Mouse (Mus musculus) neutrophil, adult 65 days (primary cell): ENCODE results near the gene Nfkbie. TPM values are rescaled to one million over a fixed set of nuclear protein-coding genes. Genes with fewer than 3 reads are reported as not detected.

ENCODE experiments used
- total RNA-seq: library from RNA; stranded (reverse); gene quantifications from 2 replicates; pipeline ENCODE4 v1.2.4, GENCODE M21; 2023

Nfkbie gene
- 64.3 and 78.1 TPM in 2 replicates for total RNA-seq

DNA sequence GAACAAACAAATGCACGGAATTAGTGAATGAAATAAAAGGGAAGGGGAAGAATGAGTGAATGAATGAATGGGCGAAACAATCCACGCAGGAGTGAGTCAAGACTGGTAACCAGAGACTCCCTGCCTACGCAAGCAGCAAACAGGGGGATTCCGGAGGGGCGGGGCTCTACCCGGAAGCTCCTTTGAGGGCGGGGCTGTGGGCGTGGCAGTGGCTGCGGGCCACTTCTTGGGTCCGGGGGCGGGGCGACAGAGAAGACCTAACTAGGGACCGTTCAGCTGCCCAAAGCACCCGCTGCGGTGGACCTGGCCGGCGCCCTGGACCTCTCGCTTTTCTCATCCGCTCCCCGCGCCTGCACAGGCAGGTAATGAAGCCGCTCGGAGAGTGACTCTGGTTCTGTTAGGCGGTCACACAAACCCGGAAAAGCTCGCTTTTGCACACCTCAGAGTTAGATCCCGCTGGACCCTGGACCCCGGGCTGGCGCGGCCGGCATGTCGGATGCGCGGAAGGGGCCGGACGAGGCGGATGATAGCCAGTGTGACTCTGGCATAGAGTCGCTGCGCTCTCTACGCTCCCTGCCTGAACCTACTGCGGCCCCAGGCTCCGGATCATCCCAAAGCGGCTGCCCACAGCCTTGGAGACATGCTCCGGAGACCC, at the start of gene Nfkbie:
TSS of gene Nfkbie (plus strand) at position 252 of the 655 bp plus-strand sequence.

DNA sequence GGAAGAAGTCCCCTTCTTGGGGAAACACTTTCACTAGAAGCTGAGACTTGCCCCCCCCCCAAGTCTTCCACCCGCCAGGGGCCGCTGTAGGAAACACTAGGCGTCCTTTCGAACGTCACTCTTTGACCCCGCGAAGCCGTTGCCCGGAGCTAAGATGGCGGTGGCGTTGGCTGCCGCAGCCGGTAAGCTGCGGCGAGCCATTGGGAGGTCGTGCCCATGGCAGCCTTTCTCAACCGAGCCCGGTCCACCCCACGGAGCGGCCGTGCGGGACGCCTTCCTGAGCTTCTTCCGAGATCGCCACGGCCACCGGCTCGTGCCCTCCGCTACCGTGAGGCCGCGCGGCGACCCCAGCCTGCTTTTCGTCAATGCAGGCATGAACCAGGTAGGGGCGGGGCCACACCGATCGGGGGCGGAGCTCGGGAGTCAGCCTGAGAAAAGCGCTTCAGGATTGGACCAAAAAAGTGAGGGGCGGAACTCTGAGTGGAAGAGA, 48.8 kb upstream of the Nfkbie start, which contains the start of gene Aars2:
TSS of gene Aars2 (plus strand) at position 142 of the 490 bp plus-strand sequence.

DNA sequence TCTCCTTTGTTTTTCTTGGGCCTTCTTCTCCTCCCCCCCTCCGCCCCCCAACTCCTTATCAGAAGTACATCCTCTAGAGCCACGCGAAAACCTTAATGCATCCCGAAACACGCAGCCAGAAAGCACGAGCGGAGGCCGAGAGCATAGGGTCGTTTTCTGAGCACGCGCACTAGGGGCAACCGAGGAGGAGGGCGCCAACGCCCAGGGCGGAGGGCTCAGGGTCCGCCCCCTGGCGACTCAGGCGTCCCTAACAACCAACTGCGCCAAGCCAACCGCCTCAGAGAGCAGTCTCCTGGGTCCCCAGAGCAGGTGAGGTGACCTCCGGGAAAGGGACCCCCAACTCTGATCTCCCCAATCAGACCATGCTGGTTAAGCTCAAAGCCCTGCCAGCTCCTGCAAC, 32.2 kb upstream of the Nfkbie start, which contains the start of gene Tcte1:
TSS of gene Tcte1 (plus strand) at position 172 of the 400 bp plus-strand sequence.

DNA sequence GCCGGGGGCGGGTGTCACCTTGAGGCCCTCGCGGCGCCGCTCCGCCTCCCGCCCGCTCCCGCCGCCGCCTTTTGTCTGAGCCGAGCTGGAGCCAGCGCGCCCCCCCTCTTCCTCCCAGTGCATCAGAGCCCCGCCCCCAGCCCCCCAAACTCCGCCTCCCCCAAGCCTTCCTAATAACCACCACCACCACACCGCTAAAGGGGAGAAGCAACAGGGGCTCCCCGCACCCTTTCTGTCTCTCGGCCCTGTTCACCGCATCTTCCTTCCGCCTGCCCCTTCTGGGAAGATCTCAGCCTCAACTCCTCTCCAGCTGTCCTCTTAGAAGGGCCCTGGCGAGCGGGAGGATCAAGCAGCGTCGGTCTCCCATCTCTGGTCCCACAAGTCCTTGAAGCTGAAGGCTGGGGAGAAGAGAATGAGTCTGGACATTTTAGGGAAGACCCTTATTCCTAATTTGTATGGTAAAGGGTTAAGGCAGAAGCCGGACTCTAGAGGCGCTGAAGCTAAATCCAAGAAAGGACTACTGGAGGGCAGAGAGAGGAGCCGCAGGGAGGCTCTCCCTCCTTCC, 5.8 kb upstream of the Nfkbie start, which contains the start of gene Tmem151b:
TSS of gene Tmem151b (minus strand) at position 61 of the 565 bp plus-strand sequence.

DNA sequence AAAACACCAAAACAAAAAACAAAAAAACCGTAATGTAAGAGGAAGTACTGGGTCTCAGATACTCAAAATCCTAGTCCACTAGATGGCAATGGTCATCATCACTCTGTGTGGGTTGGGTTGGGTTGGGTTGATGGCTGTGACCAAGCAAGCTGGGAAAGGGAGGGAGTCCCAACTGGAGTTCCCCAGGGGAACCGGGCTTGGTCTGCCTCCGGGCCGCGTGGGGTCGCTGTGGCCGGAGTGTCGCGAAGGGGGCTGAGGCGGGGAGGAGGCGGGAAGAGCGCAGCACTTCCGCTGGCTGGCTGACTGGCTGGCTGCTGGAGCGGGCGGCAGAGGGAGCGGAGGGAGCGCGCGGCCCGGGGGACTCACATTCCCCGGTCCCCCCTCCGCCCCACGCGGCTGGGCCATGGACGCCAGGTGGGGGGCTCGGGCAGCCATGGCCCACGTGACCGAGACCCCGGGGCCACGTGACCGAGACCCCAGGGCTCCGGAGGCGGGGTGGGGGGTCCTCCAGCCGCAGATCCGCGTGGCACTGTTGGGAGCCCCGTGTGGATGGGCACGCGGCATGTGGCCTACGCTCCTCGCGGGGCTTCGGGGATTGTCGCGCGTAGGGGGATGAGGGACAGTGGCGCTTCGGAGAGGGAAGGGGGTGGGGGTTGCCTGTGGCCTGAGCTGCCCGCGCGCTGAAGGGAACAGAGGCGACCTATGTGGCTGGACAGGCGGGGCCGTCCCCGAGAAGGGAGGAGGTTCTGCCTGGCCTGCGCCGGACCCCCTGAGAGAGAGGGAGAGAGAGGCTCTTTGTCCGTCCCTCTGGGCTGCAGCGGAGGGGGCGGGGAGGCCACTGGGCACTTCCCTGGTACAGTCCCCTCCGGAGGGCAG, 8.4 kb downstream of the Nfkbie start, which contains the start of gene Slc35b2:
TSS of gene Slc35b2 (plus strand) at position 220 of the 876 bp plus-strand sequence.

GRCm38 (mm10) chr17:45573087-45573779, 17.7 kb downstream of the Nfkbie start, which contains the start of gene Hsp90ab1:
TSS of gene Hsp90ab1 (minus strand) at chr17:45573271.

DNA sequence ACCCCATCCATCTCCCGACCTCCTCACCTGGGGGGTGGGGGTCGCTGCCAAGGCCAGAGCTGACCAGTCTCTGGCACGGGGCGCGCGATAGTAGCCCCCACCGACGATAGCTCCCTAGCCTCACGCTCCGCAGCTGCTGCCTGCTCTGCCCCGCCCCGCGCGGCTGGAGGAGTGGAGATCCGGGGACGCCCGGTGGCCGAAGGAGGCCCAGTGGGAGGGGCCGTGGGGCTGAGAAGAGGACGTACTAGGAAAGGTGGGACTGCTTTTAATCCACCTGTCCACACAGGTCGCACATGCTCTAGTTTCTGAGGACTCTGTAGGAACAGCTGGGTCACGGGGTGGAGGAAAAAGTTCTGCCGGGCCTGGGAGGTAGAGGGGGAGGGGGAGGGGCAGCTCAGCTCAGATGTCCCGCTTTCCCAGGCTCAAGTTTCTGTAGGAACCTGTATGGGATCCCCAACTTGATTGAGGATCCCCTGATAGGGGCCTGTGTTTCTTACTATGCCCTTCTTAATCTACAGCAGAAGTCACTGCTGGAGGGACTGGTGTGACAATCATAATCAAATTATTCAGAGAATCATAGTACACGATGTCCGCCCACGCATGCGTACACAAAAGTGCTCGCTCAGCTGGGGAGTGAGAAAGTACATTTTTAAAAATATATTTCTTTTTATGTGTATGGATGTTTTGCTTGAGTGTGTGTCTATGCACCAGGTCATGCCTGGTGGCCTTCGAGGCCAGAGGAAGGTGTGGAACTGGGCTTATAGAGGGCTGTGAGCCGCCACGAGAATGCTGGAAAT, 44.1 kb downstream of the Nfkbie start, which contains the start of gene Slc29a1:
TSS of gene Slc29a1 (minus strand) at position 161 of the 797 bp plus-strand sequence.

GRCm38 (mm10) chr17:45601877-45602304, 46.4 kb downstream of the Nfkbie start, which contains the start of gene Mymx:
TSS of gene Mymx (minus strand) at chr17:45602102.

Other genes starting within 250 kb of the Nfkbie start
- 57.2 and 64.9 TPM in 2 replicates for gene Cdc5l, start 122.0 kb upstream of the Nfkbie start, total RNA-seq
- not detected in 2 replicates for gene Spats1, start 80.3 kb upstream of the Nfkbie start, total RNA-seq
- 4.8 TPM in 2 replicates for gene Aars2, start 48.9 kb upstream of the Nfkbie start, total RNA-seq
- gene Tcte1, start 32.3 kb upstream of the Nfkbie start, total RNA-seq = not detected in 2 replicates
- 0.09 TPM in 1 of 2 replicates, not detected in the other for gene Tmem151b, start 6.0 kb upstream of the Nfkbie start, total RNA-seq
- gene Slc35b2, start 8.2 kb downstream of the Nfkbie start, total RNA-seq = 30.4 and 35.4 TPM in 2 replicates
- gene Hsp90ab1, start 17.6 kb downstream of the Nfkbie start, total RNA-seq = 435 and 451 TPM in 2 replicates
- 16.9 and 20.1 TPM in 2 replicates for gene Slc29a1, start 43.9 kb downstream of the Nfkbie start, total RNA-seq
- not detected in 2 replicates for gene Mymx, start 46.4 kb downstream of the Nfkbie start, total RNA-seq
- gene Capn11, start 103.6 kb downstream of the Nfkbie start, total RNA-seq = 1.0 and 4.6 TPM in 2 replicates
- 22.0 and 29.5 TPM in 2 replicates for gene Mrpl14, start 130.6 kb downstream of the Nfkbie start, total RNA-seq
- gene Tmem63b, start 131.2 kb downstream of the Nfkbie start, total RNA-seq = 27.4 and 43.8 TPM in 2 replicates
- gene 1600014C23Rik, start 178.1 kb downstream of the Nfkbie start, total RNA-seq = not detected in 2 replicates